Mouse (Mus musculus): ENCODE results near the gene Patl2. TPM values are rescaled to one million over a fixed set of nuclear protein-coding genes. Genes with fewer than 3 reads are reported as not detected.

Gene Patl2
- total RNA-seq, 2 experiments from 2014 or later, result not detected

GRCm38 (mm10) chr2:122148242-122148917 lies 37.6 kb downstream of the Patl2 start:
- DNase-seq (ENCODE audit: low spot score in 2 of 2), result peak in 1 of 2 experiments; percentile 28
- intact Hi-C loops (cut with DNase I), result no loop called here

- intact Hi-C loops (cut with DNase I), result loop anchor here (1.0 kb wide), 1 partner anchor 29 kb away; the partner anchor contains the start of gene Spg11
- peak; percentile 87 to 89 for DNase-seq (ENCODE audit: low spot score in 2 of 2)
Measured at GRCm38 (mm10) chr2:122147508-122148241, 38.3 kb downstream of the Patl2 start, which contains the start of gene B2m. TSS of gene B2m (plus strand) at chr2:122147686.

- intact Hi-C loops (cut with DNase I), result loop anchor here (1.0 kb wide), 1 partner anchor 28 kb away; the partner anchor contains the start of gene Spg11
- no peak for DNase-seq (ENCODE audit: low spot score in 2 of 2)
Measured at GRCm38 (mm10) chr2:122146687-122147086, 39.3 kb downstream of the Patl2 start.

GRCm38 (mm10) chr2:122145756-122146155 lies 40.2 kb downstream of the Patl2 start:
- intact Hi-C loops (cut with DNase I), result no loop called here
- no peak for DNase-seq (ENCODE audit: low spot score in 2 of 2)

GRCm38 (mm10) chr2:122143111-122143510 lies 42.9 kb downstream of the Patl2 start:
- intact Hi-C loops (cut with DNase I), result no loop called here
- DNase-seq (ENCODE audit: low spot score in 2 of 2), result no peak

GRCm38 (mm10) chr2:122141332-122141967 lies 44.5 kb downstream of the Patl2 start:
- DNase-seq (ENCODE audit: low spot score in 2 of 2), result no peak
- intact Hi-C loops (cut with DNase I), result no loop called here

- intact Hi-C loops (cut with DNase I), result no loop called here
- DNase-seq (ENCODE audit: low spot score in 2 of 2), result no peak
Measured at GRCm38 (mm10) chr2:122140815-122141214, 45.2 kb downstream of the Patl2 start.

- DNase-seq (ENCODE audit: low spot score in 2 of 2), result no peak
- intact Hi-C loops (cut with DNase I), result no loop called here
Measured at GRCm38 (mm10) chr2:122137839-122138465, 48.0 kb downstream of the Patl2 start.

GRCm38 (mm10) chr2:122132618-122133017 lies 53.4 kb downstream of the Patl2 start:
- DNase-seq (ENCODE audit: low spot score in 2 of 2), result no peak
- intact Hi-C loops (cut with DNase I), result no loop called here

- DNase-seq (ENCODE audit: low spot score in 2 of 2), result no peak
- intact Hi-C loops (cut with DNase I), result no loop called here
Measured at GRCm38 (mm10) chr2:122132078-122132477, 53.9 kb downstream of the Patl2 start.

GRCm38 (mm10) chr2:122127635-122128034 lies 58.4 kb downstream of the Patl2 start:
- intact Hi-C loops (cut with DNase I), result no loop called here
- no peak for DNase-seq (ENCODE audit: low spot score in 2 of 2)

GRCm38 (mm10) chr2:122126765-122127347 lies 59.1 kb downstream of the Patl2 start:
- intact Hi-C loops (cut with DNase I), result no loop called here

GRCm38 (mm10) chr2:122125680-122126572 lies 60.1 kb downstream of the Patl2 start:
- DNase-seq (ENCODE audit: low spot score in 2 of 2), result no peak
- intact Hi-C loops (cut with DNase I), result no loop called here

More at GRCm38 (mm10) chr2:122126765-122127347, 59.1 kb downstream of the Patl2 start:
- DNase-seq (ENCODE audit: low spot score in 2 of 2), result no peak

GRCm38 (mm10) chr2:122117961-122118958 lies 67.7 kb downstream of the Patl2 start, which contains the start of gene Spg11:
TSS of gene Spg11 (minus strand) at chr2:122118386.
- DNase-seq (ENCODE audit: low spot score in 2 of 2), result peak; percentile 98 to 99
- intact Hi-C loops (cut with DNase I), result loop anchor here (1.0 to 5.0 kb wide), 3 partner anchors 29 to 257 kb away; partner anchors contain the start of genes B2m and Trim69

- no peak for DNase-seq (ENCODE audit: low spot score in 2 of 2)
- intact Hi-C loops (cut with DNase I), result loop anchor here (5.0 kb wide), 1 partner anchor 45 kb away; the partner anchor contains the start of gene Trim69
Measured at GRCm38 (mm10) chr2:122116888-122117287, 69.1 kb downstream of the Patl2 start.

- no peak for DNase-seq (ENCODE audit: low spot score in 2 of 2)
- intact Hi-C loops (cut with DNase I), result no loop called here
Measured at GRCm38 (mm10) chr2:122109714-122110113, 76.3 kb downstream of the Patl2 start.

GRCm38 (mm10) chr2:122108101-122108500 lies 77.9 kb downstream of the Patl2 start:
- intact Hi-C loops (cut with DNase I), result no loop called here
- no peak for DNase-seq (ENCODE audit: low spot score in 2 of 2)
